Mouse (Mus musculus) 3134 (cell line): ENCODE measurements around the gene Creb3.
"Not testable (repeated sequence)": the region's sequence is repeated elsewhere in the genome, so short reads cannot be mapped to it uniquely, and the experiment has no call there.

Experiments used
- DNase-seq: peaks from one replicate; pipeline ENCODE4 v3.0.0-alpha.2; 2011; ENCODE audit warnings: low spot score; ENCODE audit not compliant: insufficient read length; ENCODE audit errors: extremely low read depth

The Creb3 gene

DNA sequence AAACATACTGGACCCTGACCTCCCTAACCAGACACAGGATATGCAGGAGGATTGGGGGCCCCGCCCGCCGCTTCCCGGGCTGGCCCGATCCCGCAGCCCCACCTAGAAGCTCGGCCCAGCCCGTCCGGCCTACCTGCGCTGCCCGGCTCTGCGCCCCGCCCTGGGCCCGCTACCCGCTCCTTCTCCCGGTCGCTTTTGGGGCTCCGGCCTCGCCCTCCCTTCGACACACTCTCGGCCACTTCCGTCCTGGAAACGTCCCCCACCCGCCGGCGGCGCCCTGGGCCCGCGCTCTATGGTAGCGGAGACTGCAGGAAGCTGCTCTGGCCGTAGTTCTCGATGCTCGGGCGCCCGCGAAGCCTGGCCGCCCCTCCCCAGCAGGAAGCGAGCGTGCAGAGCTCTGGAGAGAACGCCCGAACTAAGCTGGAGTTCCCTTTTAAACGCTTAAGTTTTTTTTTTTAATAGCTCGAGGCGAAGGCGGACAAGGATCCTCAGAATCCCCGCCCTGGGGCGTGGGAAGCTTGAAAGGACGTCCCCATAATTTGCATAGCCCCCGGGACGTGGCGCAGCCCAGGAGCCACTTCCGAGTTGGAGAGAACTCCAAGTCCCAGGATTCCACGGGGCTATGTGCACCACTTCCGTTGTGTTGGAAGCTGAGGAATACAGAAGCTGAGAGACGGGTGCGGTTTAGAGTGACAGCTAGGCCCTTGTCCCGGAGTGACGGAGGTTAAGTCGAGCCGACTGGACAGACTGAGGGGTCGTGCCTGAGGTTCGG lies at the start of gene Creb3, which contains the start of gene Tln1:
Gene Creb3, plus strand, starts transcription at position 336 of the 772 bp plus-strand sequence.
Gene Tln1, minus strand, starts transcription at position 695 of the 772 bp plus-strand sequence.
- DNase-seq: peak; percentile 97

DNA sequence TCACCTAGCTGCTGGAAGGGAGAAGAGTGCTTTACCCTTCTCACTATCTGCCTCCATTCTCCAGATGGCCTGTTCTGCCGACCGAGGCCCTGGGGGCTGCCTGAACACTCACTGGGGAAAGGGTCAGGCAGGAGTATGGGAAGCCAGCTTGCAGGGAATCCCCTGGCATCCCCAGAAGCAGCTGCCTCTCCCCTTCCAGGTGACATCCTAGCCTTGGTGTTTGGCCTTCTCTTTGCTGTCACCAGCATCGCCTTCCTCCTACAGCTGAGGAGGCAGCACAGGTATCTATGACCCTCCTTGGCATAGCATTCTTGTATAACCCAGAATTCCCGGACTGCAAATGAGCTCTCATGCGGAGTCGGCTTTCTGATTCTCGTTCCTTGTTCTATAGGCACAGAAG lies 49.5 kb upstream of the Creb3 start:
- DNase-seq: no peak

DNA sequence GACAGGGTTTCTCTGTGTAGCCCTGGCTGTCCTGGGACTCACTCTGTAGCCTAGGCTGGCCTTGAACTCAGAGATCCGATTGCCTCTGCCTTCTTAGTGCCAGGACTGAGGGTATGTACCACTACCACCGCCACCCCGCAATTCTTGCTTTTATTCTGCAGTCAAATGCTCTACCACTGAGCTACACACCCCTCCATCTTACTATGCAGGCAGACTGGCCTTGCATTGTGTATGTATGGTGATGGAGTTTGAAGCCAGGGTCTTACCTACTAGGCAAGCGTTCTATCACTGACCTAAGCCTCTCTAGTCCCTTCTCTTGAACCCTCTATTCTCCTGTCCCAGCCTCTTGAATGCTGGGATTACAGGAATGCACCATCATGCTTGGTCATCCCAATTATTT lies 48.8 kb upstream of the Creb3 start:
- no peak for DNase-seq

GRCm38 (mm10) chr4:43513791-43514190 lies 48.3 kb upstream of the Creb3 start:
- no peak for DNase-seq

- DNase-seq: no peak
These were observed 46.1 kb upstream of the Creb3 start for GRCm38 (mm10) chr4:43515764-43516708.

DNA sequence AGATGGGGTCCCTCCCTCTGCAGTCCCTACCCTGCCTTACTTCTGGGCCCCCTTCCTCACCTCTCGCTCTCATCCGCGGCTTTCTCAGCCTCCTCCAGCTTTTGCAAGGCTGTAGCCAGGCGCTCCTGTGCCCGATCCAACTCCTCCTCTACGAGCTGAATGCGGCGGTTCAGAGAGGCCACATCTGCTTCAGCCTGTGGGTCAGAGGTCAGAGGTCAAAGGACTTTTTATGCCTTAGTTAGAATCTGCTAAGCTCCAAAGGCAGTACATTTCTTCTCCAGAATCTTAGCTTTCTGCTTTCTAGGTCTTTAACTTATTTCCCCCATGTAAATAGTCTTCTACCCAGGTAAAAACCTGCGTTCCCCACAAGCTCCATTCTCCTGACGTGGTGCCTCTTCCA lies 42.6 kb upstream of the Creb3 start:
- peak; percentile 18 for DNase-seq

DNA sequence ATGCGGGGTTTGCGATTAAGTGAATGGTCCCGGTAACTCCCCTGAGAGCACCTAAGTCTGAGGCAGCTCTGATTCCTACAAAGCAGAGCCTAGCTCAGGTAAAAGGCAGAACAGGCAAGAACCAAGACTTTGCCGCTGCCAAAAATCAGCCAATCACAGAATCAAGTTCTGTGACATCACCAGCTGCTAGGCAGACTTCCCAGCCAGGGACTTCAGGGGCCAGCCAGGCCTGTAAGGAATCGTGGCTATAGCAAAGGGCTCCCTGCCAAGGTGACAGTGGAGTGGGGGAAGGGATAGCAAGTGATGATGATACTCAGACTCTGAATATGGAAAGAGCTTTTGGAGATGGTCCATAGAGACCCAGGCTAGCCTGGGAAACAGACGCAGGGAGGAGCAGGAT lies 42.2 kb upstream of the Creb3 start:
- DNase-seq: peak; percentile 67

GRCm38 (mm10) chr4:43527880-43528279 lies 34.3 kb upstream of the Creb3 start:
- no peak for DNase-seq

DNA sequence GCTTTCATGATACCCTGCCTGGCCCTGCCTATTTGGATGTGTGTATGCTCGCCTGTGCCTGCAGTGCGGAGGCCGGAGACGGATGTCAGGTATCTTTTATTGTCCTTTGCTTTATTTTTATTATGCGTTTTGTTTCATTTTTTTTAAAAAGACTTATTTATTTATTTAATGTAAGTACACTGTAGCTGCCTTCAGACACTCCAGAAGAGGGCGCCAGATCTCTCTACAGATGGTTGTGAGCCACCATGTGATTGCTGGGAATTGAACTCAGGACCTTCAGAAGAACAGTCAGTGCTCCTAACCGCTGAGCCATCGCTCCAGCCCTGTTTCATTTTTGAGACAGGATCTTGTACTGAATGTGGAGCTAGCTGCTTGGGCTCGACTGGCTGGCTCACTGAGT lies 33.6 kb upstream of the Creb3 start:
- DNase-seq: peak; percentile 30

DNA sequence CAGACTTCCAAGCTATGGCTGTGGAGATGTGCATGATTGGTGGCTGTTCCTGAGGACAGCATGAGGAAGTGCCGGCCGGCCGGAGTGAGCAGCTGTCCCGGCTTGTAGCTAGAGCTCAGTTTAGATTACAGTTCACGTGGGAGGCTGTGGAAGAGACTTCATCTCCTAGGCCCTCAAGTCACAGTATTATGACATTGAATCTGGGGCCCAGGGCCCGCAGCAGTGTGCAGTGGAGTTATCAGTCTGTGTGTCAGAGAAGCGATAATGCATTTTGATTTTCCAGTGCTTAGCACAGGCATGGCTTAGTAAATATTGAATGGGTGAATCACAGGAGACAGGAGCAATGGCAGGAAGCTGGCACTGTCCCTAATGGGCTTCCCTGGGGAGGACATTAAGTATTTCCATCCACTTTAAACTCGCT lies 32.0 kb upstream of the Creb3 start:
- DNase-seq: no peak

DNA sequence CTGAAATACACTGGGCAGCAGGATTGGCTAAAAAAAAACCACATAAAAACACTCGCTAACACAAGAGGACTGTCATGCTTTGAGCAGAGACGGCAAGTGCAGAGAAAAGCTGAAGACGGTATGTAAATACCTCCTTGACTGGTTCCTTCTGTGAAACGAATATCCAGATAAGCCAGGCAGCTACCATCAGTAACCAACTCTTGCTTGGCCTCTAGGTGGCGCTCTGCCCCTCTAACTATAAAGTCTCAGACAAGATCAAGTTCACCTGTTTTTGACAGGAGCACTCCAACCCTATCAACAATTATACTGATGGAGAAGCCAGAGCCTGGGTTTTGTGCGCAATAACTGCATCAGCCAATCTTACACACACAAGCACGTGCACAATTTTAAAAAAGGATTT lies 31.6 kb upstream of the Creb3 start:
- DNase-seq: no peak

GRCm38 (mm10) chr4:43533270-43533669 lies 28.9 kb upstream of the Creb3 start:
- DNase-seq: no peak

- DNase-seq: no peak
These were observed 26.5 kb upstream of the Creb3 start for GRCm38 (mm10) chr4:43535628-43536027.

GRCm38 (mm10) chr4:43536031-43536430 lies 26.1 kb upstream of the Creb3 start:
- no peak for DNase-seq

DNA sequence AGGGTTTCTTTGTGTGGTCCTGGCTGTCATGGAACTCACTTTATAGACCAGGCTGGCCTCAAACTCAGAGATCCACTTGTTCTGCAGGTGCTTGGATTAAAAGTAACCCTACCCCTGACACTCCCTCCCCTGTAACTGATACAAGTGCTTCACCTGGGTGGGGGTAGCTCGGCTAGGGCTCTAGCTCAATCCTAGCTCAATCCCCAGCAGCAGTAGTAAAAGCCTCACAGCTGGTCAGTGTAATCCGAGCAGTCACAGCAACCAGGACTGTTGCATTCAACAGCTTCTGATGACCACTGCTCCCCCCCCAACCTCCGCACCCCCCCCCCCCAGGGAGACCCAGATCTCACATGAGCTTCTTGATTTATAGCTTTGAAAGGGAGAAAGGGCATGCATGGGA lies 20.1 kb upstream of the Creb3 start:
- DNase-seq: no peak

DNA sequence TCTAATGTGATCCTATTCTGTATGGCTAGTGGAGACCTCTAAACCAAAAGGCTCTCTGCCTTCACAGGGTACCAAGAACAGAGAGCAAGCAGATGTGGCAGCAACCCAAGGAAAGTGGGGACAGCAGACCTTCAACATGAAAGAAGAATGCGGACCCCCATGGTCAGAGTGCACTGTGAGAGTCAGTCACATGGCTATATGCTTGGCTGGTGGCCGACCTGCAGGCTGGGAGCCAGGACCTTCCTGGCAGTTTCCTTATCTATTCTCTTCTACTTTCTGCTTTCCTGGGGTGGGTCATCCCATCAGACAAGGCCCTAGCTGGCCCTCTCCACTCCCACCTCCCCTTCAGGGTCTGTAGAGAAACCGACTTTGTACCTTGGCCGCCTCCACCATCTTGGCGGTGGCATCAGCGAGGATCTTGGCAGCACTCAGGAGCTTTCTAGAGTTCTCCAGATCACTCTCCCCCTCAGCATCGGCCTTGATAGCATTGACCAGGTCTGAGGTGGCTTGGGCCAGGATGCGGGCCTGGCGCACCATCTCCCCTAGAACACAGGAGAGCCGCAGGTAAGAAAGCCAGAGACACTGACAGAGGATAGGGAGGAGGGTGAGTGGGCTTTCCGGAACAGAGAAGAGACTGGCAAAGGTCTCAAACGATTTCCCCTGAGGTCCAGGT lies 15.6 kb upstream of the Creb3 start:
- no peak for DNase-seq

GRCm38 (mm10) chr4:43547160-43547559 lies 15.0 kb upstream of the Creb3 start:
- no peak for DNase-seq

- no peak for DNase-seq
These were observed 13.1 kb upstream of the Creb3 start for GRCm38 (mm10) chr4:43549055-43549454.

DNA sequence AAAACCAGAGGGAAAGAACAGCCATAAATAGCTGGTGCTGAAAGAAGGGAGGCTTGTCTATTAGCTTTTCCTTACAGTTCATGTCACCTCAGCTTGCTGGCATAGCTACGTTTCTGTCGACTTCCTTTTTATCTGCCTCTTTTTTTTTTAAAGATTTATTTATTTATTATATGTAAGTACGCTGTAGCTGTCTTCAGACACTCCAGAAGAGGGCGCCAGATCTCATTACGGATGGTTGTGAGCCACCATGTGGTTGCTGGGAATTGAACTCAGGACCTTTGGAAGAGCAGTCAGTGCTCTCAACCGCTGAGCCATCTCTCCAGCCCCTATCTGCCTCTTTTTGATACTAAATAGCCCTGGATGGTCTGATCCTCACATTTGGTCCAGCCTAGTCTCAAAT lies 10.3 kb upstream of the Creb3 start:
- not testable (repeated sequence) for DNase-seq

GRCm38 (mm10) chr4:43552437-43552836 lies 9.7 kb upstream of the Creb3 start:
- no peak for DNase-seq

- DNase-seq: no peak
These were observed 8.2 kb upstream of the Creb3 start for GRCm38 (mm10) chr4:43553891-43554290.
